Mouse (Mus musculus) stomach, embryonic 14.5 days (tissue): ENCODE results near the gene Hhex. TPM values are rescaled to one million over a fixed set of nuclear protein-coding genes. Genes with fewer than 3 reads are reported as not detected.

Experiments used
- ATAC-seq: fragments of 200-750 bp; cut with Nextera tagmentation; 2 replicates; pipeline ENCODE4 v1.8.0; 2017; ENCODE audit warnings: low read depth, moderate TSS enrichment; ENCODE audit not compliant: insufficient number of reproducible peaks, insufficient read depth, low FRiP score
- H3K27ac ChIP-seq: fragments of 300-500 bp; sonication (generic); 2 replicates; pipeline ENCODE4 v1.5.1; 2014; ENCODE audit warnings: mild to moderate bottlenecking, low read length, moderate library complexity, mixed read lengths
- H3K27me3 ChIP-seq: fragments of 300-500 bp; sonication (generic); 2 replicates; pipeline ENCODE4 v1.6.1; 2014; ENCODE audit warnings: low read length, control low read depth, mixed read lengths; ENCODE audit not compliant: control insufficient read depth, insufficient read depth
- H3K36me3 ChIP-seq: fragments of 300-500 bp; sonication (generic); 2 replicates; pipeline ENCODE4 v1.6.1; 2014; ENCODE audit warnings: mild to moderate bottlenecking, control low read depth, low read length, moderate library complexity, mixed read lengths; ENCODE audit not compliant: control insufficient read depth, insufficient read depth
- H3K4me1 ChIP-seq: fragments of 300-500 bp; sonication (generic); 2 replicates; pipeline ENCODE4 v1.6.1; 2014; ENCODE audit warnings: low read length, control low read depth, mixed read lengths; ENCODE audit not compliant: control insufficient read depth, insufficient read depth
- H3K4me2 ChIP-seq: fragments of 300-500 bp; sonication (generic); replicated peaks from 2 replicates; pipeline ENCODE4 v1.6.1; 2014; ENCODE audit warnings: low read depth, low read length, control low read depth
- H3K4me3 ChIP-seq: fragments of 300-500 bp; sonication (generic); 2 replicates; pipeline ENCODE4 v1.5.1; 2014; ENCODE audit warnings: low read depth, low read length, control low read depth
- H3K9ac ChIP-seq: fragments of 300-500 bp; sonication (generic); replicated peaks from 2 replicates; pipeline ENCODE4 v1.6.1; 2014; ENCODE audit warnings: low read depth, mild to moderate bottlenecking, control low read depth, low read length, moderate library complexity, mixed read lengths
- H3K9me3 ChIP-seq: fragments of 300-500 bp; sonication (generic); 2 replicates; pipeline ENCODE4 v1.6.1; 2016; ENCODE audit warnings: low read depth, low read length, control low read depth; ENCODE audit not compliant: control insufficient read depth
- WGBS: fragments of 180-500 bp; shearing (Covaris S2); extraction: QIAGEN DNeasy Blood & Tissue Kit; methylation state at CpG from one replicate; pipeline ENCODE4 v1.1.7; 2014; 5-methylcytosine and 5-hydroxymethylcytosine counted together
- polyA plus RNA-seq: library from polyadenylated mRNA; unstranded; fragments of >200 nt; fragmentation: Nextera tagmentation; extraction: Ambion mirVana; gene quantifications from 2 replicates; pipeline ENCODE4 v1.2.1, GENCODE M21; 2014

The Hhex gene
- polyA plus RNA-seq, 1 experiment from 2014 or later, result 8.2 TPM

DNA sequence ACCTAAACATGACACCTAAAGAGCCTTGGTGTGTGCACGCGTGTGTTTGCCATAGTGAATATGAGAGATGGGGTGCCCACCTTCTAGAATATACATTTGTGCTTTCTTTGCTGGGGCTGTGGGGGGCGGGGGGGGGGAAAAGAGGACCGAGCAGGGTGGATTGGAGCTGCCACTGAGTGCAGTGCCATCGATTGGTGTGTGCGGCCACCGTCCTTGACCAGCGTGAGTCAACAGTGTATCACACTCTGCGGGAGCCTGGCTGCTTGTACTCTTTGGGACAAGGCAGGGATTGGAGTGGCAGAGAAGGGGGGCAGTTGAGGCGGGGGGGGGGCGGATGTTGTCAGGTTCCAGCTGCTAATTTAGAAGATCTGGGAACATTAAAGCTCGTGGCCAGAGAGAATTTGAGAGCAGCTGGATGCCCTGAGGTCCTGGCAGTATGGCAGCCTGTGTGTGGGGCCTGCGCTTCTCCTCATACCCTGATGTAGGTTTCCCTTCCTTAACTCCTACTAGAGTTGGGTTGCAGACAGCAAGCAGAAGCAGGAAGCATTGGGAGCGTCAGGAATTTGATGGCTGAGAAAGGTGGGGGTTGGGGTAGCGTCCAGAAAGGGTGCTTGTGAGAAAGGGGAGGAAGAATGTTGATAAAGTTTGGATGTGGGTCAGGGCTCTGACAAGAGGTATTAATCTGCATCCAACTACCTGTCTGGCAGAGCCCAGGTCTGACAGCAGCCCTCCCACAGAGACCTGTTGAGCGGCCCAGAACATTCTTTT lies 6.3 kb downstream of the Hhex start:
- 59% methylated on average over 16 of the region's 16 CpGs for WGBS
- Histone ChIP-seq H3K27me3 (peaks cover 16% of the 10 kb centered on the region), H3K9ac (no peak overlapping the region), H3K4me1 (no peaks in the 10 kb centered on the region), H3K4me3 (no peak overlapping the region), H3K9me3 (no peaks in the 10 kb centered on the region), H3K36me3 (no peaks in the 10 kb centered on the region), H3K27ac (no peak overlapping the region), H3K4me2 (no peak overlapping the region)
- ATAC-seq, result no peak

DNA sequence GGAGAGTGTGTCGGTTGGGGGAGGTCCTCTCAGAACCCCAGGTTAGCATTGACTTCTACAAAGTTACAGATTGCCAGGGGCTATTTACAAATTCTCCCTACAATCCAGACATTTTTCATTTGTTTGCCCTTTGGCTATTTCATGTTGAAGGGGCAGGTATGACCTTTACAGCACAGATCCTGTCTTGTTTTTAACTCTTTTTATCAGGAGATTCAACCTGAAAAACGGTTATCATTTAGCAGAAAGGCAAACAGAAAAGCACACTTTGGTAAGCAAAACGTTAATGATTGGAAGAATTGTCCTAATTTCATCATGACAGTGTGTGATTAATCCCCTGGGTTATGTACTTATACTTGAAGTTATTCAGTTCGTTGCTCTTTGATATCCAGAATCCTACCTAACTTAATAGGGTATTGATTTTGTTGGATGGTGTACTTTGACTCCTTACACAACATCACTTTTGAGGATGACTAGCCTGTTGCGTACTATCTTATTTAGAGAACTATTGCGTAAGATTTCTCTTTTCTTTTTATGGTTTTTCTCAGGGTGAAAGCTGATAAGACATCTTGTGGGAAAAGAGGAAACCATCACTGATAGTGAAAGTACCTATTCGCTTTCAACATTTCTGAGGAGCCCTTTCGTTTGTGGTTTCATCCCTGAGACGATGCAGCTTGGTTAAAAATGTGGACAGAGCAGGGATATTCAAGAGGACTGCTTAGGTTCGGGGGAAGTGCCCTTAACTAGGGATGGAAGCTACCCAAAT lies 8.1 kb downstream of the Hhex start:
- no peak overlapping the region for H3K9ac ChIP-seq
- no peak overlapping the region for H3K4me3 ChIP-seq
- no peak overlapping the region for H3K4me2 ChIP-seq
- 59% methylated on average over 10 of the region's 10 CpGs for WGBS
- H3K27me3 ChIP-seq, result peaks cover 4% of the 10 kb centered on the region; the same call in 1 of the 2 replicates
- no peaks in the 10 kb centered on the region for H3K36me3 ChIP-seq
- no peak for ATAC-seq
- no peaks in the 10 kb centered on the region for H3K4me1 ChIP-seq
- no peak overlapping the region for H3K27ac ChIP-seq
- no peaks in the 10 kb centered on the region for H3K9me3 ChIP-seq

DNA sequence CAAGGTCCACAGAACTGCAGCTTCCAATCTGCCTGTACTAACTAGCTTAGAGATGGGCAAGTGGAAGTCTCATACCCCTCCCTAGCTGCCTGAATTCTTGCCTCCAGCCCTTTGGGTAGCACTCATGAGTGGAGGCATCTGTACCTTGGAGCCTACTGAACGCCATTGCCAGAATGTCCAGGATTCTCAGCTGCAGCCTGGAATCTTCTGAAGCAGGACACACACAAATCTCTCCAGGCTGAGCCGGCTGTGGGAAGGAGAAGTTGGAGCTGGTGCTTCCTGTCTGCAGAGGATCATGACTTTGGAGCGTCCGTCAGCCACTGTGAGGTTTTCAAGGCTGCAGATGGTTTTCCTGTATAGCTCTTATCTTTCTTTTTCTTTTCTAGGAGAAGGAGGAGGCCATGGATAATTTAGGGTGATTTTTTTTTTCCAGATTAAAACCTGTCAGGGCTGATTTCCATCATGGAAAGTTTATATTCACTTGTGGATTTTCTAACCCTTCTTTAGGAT lies 9.1 kb downstream of the Hhex start:
- ATAC-seq, result no peak
- H3K27me3 ChIP-seq, result no peaks in the 10 kb centered on the region
- no peaks in the 10 kb centered on the region for H3K9me3 ChIP-seq
- H3K36me3 ChIP-seq, result no peaks in the 10 kb centered on the region
- WGBS, result 50% methylated on average over 4 of the region's 4 CpGs
- H3K4me1 ChIP-seq, result no peaks in the 10 kb centered on the region
- H3K4me2 ChIP-seq, result no peak overlapping the region
- H3K9ac ChIP-seq, result no peak overlapping the region
- H3K4me3 ChIP-seq, result no peak overlapping the region
- no peak overlapping the region for H3K27ac ChIP-seq

DNA sequence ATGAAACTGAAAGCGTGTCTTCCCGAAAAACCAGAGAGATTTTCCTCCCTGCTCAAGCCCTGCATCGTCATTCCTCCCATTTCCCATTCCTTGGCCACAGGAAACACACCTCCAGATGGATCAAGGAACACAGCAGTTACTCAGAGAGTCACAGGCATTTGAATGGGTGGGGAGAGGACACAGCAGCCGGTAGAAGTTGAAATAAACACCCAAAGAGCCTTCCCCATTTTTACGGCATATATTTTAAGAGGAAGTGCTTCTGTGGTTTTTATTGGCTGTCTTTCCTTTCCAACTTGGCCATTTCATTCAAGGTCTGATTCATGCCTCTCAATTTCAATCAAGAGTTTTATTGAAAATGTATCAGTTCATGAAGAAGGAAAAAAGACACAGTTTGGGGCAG lies 13.6 kb downstream of the Hhex start:
- no peak overlapping the region for H3K4me2 ChIP-seq
- H3K9ac ChIP-seq, result no peak overlapping the region
- 62% methylated on average over 5 of the region's 5 CpGs for WGBS
- no peaks in the 10 kb centered on the region for H3K27me3 ChIP-seq
- H3K4me1 ChIP-seq, result no peaks in the 10 kb centered on the region
- no peaks in the 10 kb centered on the region for H3K36me3 ChIP-seq
- ATAC-seq, result no peak
- no peak overlapping the region for H3K4me3 ChIP-seq
- H3K27ac ChIP-seq, result no peak overlapping the region
- H3K9me3 ChIP-seq, result no peaks in the 10 kb centered on the region

DNA sequence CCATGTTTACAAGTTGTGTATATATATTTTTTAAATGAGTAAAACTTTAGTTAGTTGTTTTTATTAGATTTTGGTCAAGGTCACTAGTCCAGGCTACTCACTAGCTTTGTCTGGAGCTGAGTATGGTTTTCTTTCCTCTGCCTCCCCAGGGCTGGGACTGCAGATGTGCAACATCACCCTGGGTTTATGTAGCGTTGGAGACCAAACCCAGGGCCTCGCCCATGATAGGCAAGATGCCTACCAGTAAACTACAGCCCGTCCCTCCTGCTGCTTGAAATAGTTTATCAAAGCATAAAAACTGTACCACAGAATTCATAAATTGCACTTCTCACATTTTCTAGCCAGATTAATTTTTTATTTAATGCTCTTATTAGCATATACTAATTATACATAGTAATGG lies 14.6 kb downstream of the Hhex start:
- 85% methylated on average over 3 of the region's 3 CpGs for WGBS
- Histone ChIP-seq H3K4me3 (no peak overlapping the region), H3K4me2 (no peak overlapping the region), H3K27me3 (no peaks in the 10 kb centered on the region), H3K4me1 (no peaks in the 10 kb centered on the region), H3K9ac (no peak overlapping the region), H3K36me3 (no peaks in the 10 kb centered on the region), H3K9me3 (no peaks in the 10 kb centered on the region), H3K27ac (no peak overlapping the region)
- no peak for ATAC-seq

DNA sequence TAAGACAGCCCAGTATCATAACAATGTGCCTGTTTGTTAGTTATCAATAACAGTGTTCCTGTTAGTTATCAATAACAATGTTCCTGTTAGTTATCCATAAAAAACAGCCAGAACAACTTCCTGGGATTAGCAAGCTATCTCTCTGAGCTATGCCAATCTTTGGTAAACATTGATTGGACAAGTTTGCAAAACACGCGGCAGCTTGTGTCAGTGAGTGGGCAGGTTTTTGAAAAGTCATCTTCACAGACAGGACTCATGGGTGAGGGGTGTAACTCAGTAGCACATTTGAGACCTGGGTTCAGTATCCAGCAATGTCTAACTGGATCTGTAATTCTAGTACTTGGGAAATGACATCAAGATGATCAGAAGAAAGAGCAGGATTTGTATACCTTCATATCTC lies 20.9 kb downstream of the Hhex start:
- no peak overlapping the region for H3K4me3 ChIP-seq
- H3K4me2 ChIP-seq, result no peak overlapping the region
- H3K36me3 ChIP-seq, result no peaks in the 10 kb centered on the region
- 78% methylated on average over 2 of the region's 2 CpGs for WGBS
- ATAC-seq, result no peak
- no peaks in the 10 kb centered on the region for H3K9me3 ChIP-seq
- H3K9ac ChIP-seq, result no peak overlapping the region
- H3K27me3 ChIP-seq, result no peaks in the 10 kb centered on the region
- H3K4me1 ChIP-seq, result no peaks in the 10 kb centered on the region
- H3K27ac ChIP-seq, result no peak overlapping the region

DNA sequence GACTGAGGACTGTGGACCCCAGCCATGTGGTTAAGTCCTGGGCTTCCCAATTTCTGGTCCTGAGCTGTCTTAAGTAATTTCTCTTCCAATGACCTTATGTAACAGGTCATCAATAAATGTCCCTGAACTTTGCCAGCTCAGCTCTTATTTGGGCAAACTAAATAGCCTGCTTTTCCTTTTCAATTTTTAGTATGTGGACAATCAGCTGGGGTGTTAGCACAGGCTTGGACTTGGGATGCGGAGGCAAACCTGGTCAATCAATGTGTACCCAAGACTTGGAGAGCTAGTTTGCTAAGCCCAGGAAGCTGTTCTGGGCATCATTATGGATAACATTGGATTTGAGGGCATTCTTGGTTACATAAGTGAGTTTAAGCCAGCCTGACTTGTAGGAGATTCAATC lies 21.4 kb downstream of the Hhex start:
- no peak overlapping the region for H3K4me2 ChIP-seq
- H3K9me3 ChIP-seq, result no peaks in the 10 kb centered on the region
- no peaks in the 10 kb centered on the region for H3K27me3 ChIP-seq
- no peak overlapping the region for H3K27ac ChIP-seq
- no peaks in the 10 kb centered on the region for H3K4me1 ChIP-seq
- 94% methylated on average over 1 of the region's 1 CpGs for WGBS
- H3K4me3 ChIP-seq, result no peak overlapping the region
- no peak overlapping the region for H3K9ac ChIP-seq
- H3K36me3 ChIP-seq, result no peaks in the 10 kb centered on the region
- ATAC-seq, result no peak

DNA sequence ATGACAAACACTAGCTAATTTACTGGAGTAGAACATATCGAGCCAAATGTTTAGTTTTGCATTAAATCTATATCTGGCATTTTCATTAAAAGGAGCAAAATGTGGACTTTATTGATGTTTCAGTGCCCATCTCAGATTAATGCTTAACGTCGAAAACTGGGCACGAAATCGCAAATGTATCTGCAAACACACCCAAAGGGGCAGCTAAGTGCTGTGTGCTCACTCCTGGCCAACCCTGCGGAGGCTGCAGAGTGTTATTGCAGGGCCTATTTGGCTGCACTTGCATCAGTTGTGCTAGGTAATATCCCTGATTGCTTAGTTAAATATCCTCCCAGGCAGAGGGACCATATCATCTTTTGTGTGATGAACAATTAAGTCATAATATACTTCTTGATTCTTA lies 23.4 kb downstream of the Hhex start:
- H3K27me3 ChIP-seq, result no peaks in the 10 kb centered on the region
- H3K4me2 ChIP-seq, result no peak overlapping the region
- ATAC-seq, result no peak
- WGBS, result 64% methylated on average over 6 of the region's 6 CpGs
- no peak overlapping the region for H3K4me3 ChIP-seq
- no peaks in the 10 kb centered on the region for H3K9me3 ChIP-seq
- no peaks in the 10 kb centered on the region for H3K4me1 ChIP-seq
- no peak overlapping the region for H3K9ac ChIP-seq
- H3K36me3 ChIP-seq, result no peaks in the 10 kb centered on the region
- no peak overlapping the region for H3K27ac ChIP-seq
